Mouse (Mus musculus): ENCODE measurements around the gene Etv2. TPM values are rescaled to one million over a fixed set of nuclear protein-coding genes. Genes with fewer than 3 reads are reported as not detected.

The Etv2 gene
- total RNA-seq, 2 experiments from 2014 or later, result not detected

- peak; percentile 81 to 84 for DNase-seq (ENCODE audit: low spot score in 2 of 2)
Observed at GRCm38 (mm10) chr7:30589435-30590301, 46.0 kb downstream of the Etv2 start.

GRCm38 (mm10) chr7:30588676-30589434 lies 46.8 kb downstream of the Etv2 start, which contains the start of gene Kmt2b:
Gene Kmt2b, minus strand, starts transcription at chr7:30588726.
- DNase-seq (ENCODE audit: low spot score in 2 of 2), result peak; percentile 91 to 98

- peak in 1 of 2 experiments; percentile 58 for DNase-seq (ENCODE audit: low spot score in 2 of 2)
Observed at GRCm38 (mm10) chr7:30587842-30588667, 47.6 kb downstream of the Etv2 start.

- no peak for DNase-seq (ENCODE audit: low spot score in 2 of 2)
Observed at GRCm38 (mm10) chr7:30586455-30587020, 49.1 kb downstream of the Etv2 start.

- no peak for DNase-seq (ENCODE audit: low spot score in 2 of 2)
Observed at GRCm38 (mm10) chr7:30585170-30585569, 50.5 kb downstream of the Etv2 start.

- no peak for DNase-seq (ENCODE audit: low spot score in 2 of 2)
Observed at GRCm38 (mm10) chr7:30584339-30584738, 51.3 kb downstream of the Etv2 start.

Small RNAs within 50 kb of the gene (microRNA-seq; reads per million reads assigned to microRNA genes)
- 0.75 to 0.85 reads per million in 2 experiments for gene Mir3569

Other genes with a start within 250 kb of the Etv2 start
- gene Tyrobp, start 222.1 kb downstream of the Etv2 start, total RNA-seq (2021), result 10 to 100 TPM; 29.8 to 30.7 TPM
- 1 to 10 TPM in 1 of 2 experiments, not detected in 1; 1.8 TPM for gene Hcst, start 216.0 kb downstream of the Etv2 start, total RNA-seq (2021)
- 1 to 10 TPM; 3.9 to 4.1 TPM for gene Nfkbid, start 214.1 kb downstream of the Etv2 start, total RNA-seq (2021)
- 1,000 to 10,000 TPM; 1,233 to 1,333 TPM for gene Aplp1, start 190.3 kb downstream of the Etv2 start, total RNA-seq (2021)
- gene Kirrel2, start 178.2 kb downstream of the Etv2 start, total RNA-seq (2021), result 1 to 10 TPM; 8.2 to 8.3 TPM
- gene Nphs1, start 177.5 kb downstream of the Etv2 start, total RNA-seq (2021), result under 1 TPM; 0.44 to 0.52 TPM
- not detected for gene Prodh2, start 142.2 kb downstream of the Etv2 start, total RNA-seq (2021)
- gene Arhgap33, start 100.8 kb downstream of the Etv2 start, total RNA-seq (2021), result 100 to 1,000 TPM; 179 to 187 TPM
- gene Hspb6, start 83.7 kb downstream of the Etv2 start, total RNA-seq (2021), result 1 to 10 TPM; 3.7 to 4.3 TPM
- gene Proser3, start 83.6 kb downstream of the Etv2 start, total RNA-seq (2021), result 1 to 10 TPM; 3.8 TPM
- 10 to 100 TPM; 56.8 to 60.4 TPM for gene Lin37, start 76.0 kb downstream of the Etv2 start, total RNA-seq (2021)
- gene U2af1l4, start 72.6 kb downstream of the Etv2 start, total RNA-seq (2021), result 10 to 100 TPM; 64.4 to 71.5 TPM
- 1 to 10 TPM; 7.5 to 8.1 TPM for gene Gm49396, start 72.5 kb downstream of the Etv2 start, total RNA-seq (2021)
- 10 to 100 TPM; 87.7 to 94.4 TPM for gene Psenen, start 72.2 kb downstream of the Etv2 start, total RNA-seq (2021)
- 1 to 10 TPM; 2.9 to 4.7 TPM for gene Igflr1, start 70.4 kb downstream of the Etv2 start, total RNA-seq (2021)
- gene Kmt2b, start 47.1 kb downstream of the Etv2 start, total RNA-seq (2021), result 10 to 100 TPM; 40.0 to 48.4 TPM
- not detected for gene Zbtb32, start 36.9 kb downstream of the Etv2 start, total RNA-seq (2021)
- under 1 TPM; 0.26 to 0.70 TPM for gene Upk1a, start 23.0 kb downstream of the Etv2 start, total RNA-seq (2021)
- 100 to 1,000 TPM; 606 to 625 TPM for gene Cox6b1, start 9.7 kb downstream of the Etv2 start, total RNA-seq (2021)
- gene Rbm42, start 14.5 kb upstream of the Etv2 start, total RNA-seq (2021), result 10 to 100 TPM; 66.6 to 79.5 TPM
- 1 to 10 TPM; 5.2 to 7.6 TPM for gene Haus5, start 29.1 kb upstream of the Etv2 start, total RNA-seq (2021)
- not detected for gene Pmis2, start 35.8 kb upstream of the Etv2 start, total RNA-seq (2021)
- not detected for gene 2200002J24Rik, start 63.1 kb upstream of the Etv2 start, total RNA-seq (2021)
- gene Atp4a, start 76.4 kb upstream of the Etv2 start, total RNA-seq (2021), result under 1 TPM; 0.26 to 0.66 TPM
- gene Tmem147, start 93.7 kb upstream of the Etv2 start, total RNA-seq (2021), result 100 to 1,000 TPM; 114 to 129 TPM
- not detected for gene Gapdhs, start 107.8 kb upstream of the Etv2 start, total RNA-seq (2021)
- 10 to 100 TPM in 1 of 2 experiments, 1 to 10 TPM in 1; 8.2 to 12.9 TPM for gene Sbsn, start 115.6 kb upstream of the Etv2 start, total RNA-seq (2021)
- 1 to 10 TPM; 1.9 to 4.0 TPM for gene Dmkn, start 127.9 kb upstream of the Etv2 start, total RNA-seq (2021)
- gene Krtdap, start 152.0 kb upstream of the Etv2 start, total RNA-seq (2021), result not detected
- gene Ffar2, start 187.9 kb upstream of the Etv2 start, total RNA-seq (2021), result not detected
- gene Ffar3, start 220.3 kb upstream of the Etv2 start, total RNA-seq (2021), result not detected
- gene Ffar1, start 225.7 kb upstream of the Etv2 start, total RNA-seq (2021), result not detected
- gene Cd22, start 244.5 kb upstream of the Etv2 start, total RNA-seq (2021), result under 1 TPM in 1 of 2 experiments, not detected in 1; 0.09 TPM